Mouse (Mus musculus): ENCODE data around the gene Gabrg2. TPM values are rescaled to one million over a fixed set of nuclear protein-coding genes. Genes with fewer than 3 reads are reported as not detected.
A peak's percentile ranks its signal among the peaks of the same experiment; 100 is the strongest.

Gabrg2 gene
- total RNA-seq (2014; fragmentation: Nextera tagmentation) (not detected in 2 replicates), total RNA-seq (2017) (not detected in 2 replicates)

DNA sequence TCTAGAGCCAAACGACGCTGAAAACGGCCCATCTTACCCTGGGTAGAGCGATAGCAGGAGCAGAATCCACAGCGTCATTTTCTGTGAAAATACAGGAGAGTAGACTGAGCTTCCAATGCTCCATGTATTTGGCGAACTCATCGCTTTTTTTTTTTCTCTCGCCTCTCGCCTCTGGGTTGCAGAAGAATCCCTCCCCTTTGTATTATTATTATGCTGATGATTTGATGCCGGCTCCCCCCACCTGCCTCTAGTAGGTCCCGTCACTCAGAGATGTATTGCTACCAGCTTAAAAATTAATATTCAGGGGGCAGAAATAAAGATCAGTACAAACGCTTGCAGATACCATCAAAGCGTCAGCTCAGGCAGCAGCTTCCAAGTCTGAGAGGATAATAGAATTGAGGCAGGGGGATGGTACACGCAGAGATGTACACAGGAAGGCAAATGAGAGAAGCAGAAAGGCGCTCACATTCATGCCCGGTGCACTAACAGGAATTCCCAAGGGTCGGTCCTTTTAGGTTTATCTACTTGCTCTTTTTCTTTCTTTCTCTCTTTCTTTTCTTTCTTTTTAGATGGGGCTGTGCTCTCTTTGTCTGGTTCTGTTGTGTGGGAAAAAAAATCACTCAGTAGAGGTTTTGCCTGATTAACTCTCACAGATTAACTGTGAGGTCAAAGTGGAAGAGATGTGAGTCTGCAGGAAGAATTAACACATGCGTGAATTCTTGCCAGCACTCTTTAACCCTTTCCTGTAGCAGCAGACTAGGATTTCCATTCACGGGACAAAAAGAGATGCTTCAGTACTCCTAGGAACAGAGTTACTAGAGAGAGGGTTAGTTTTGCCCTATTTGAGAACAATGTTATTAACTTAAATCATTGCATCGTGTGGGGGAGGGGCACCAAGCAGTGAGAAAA, at the start of gene Gabrg2:
Gene Gabrg2, minus strand, starts transcription at position 668 of the 909 bp plus-strand sequence.
- no peak for ATAC-seq (replicated peaks; ENCODE audit: low FRiP score, low TSS enrichment, poor library complexity, severe bottlenecking)

DNA sequence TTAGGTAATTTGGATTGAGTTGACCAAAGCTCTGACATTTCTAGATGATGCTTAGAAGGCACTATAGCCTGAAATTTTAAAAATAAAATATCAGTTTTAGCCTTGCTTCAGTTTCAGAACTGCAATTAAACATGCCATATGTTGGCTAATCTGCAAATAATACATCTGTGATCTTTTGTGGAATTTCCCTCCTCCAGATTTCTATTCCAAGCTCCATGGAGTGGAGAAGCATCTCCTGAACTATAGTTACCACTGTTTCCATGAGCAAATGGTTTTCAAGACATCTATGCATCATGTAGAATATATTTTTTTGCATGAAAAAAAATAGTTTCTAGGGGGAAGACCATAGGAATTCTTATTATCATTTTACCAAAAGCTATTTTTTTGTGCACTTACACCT, 47.5 kb upstream of the Gabrg2 start:
- ATAC-seq (replicated peaks; ENCODE audit: low FRiP score, low TSS enrichment, poor library complexity, severe bottlenecking), result no peak

DNA sequence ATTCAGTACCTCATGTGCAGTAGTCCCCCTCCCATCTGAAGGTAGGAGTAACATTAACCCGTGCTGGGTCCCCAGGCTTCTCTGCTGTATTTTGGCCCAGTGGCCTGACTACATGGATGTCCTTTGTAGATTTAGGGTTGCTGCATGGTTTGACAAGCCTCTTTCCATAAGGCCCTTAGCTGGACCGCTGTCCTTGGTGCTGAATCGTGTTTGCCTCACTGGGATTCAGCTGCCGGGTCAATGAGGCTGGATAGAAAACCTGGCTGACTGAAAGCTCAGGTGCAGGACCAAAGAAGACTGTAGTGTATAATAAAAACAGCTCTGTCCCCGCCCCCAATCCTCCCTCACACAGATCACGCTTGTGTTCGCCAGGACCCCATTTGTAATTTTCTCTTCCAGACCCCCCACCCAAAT, 1.2 kb downstream of the Gabrg2 start:
- 0 out of 2 replicates have a peak, but pooled peaks have one; percentile 44 for ATAC-seq (replicated peaks; ENCODE audit: low FRiP score, low TSS enrichment, poor library complexity, severe bottlenecking)

DNA sequence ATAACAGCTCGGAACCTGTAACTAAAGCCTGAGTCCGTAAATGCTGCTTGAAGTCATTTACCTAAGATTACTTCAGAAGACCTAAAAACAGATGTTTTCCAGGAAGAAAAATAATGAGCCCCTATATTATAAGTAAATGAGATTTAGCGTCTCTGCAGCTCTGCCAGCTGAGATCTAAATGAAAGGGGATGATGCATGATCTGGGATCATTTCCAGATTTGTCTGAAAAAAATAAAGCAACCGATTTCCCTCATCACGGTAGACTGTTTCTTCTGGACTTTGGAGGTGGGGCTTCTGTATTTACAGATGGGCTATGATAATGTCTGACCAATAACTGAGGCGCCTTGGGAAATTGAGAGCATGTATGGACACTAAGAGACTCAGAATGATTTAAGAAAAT, 20.5 kb downstream of the Gabrg2 start:
- no peak for ATAC-seq (replicated peaks; ENCODE audit: low FRiP score, low TSS enrichment, poor library complexity, severe bottlenecking)

DNA sequence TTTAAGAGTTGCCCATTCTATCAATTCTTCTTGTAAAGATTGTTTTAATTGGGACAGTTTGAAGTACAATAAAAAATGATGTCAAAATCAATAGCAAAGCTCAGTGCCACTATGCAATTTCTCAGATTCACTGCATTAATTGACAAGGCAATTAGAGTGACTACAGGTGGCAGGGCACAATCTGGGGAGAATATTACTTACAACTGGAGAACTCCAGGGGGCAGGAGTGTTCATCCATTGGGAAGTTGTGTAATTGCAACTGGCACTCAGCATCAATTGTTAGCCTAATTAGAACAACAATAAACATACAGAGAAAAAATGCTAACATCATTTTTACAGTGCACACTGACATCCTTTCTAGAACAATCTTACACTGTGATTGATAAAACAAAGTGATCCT, 32.1 kb downstream of the Gabrg2 start:
- no peak for ATAC-seq (replicated peaks; ENCODE audit: low FRiP score, low TSS enrichment, poor library complexity, severe bottlenecking)

DNA sequence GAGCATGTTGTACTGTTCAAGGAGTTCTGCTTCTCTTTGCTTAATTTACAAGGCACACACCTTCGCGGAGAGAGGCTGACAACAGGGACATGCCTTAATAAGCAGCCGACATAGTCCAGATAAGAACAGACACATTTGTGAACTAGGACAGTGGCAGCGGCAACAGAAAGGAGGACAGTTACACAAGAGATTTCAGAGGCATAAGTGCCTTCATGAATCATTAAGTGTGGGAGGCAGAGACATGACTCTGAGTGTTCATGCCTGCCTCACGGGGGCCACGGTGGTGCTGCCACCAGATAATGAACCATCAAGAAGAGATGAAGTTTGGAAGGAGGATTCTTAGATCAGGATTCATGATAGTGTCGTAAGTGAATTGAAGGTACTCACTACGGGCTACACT, 38.0 kb downstream of the Gabrg2 start:
- no peak for ATAC-seq (replicated peaks; ENCODE audit: low FRiP score, low TSS enrichment, poor library complexity, severe bottlenecking)

DNA sequence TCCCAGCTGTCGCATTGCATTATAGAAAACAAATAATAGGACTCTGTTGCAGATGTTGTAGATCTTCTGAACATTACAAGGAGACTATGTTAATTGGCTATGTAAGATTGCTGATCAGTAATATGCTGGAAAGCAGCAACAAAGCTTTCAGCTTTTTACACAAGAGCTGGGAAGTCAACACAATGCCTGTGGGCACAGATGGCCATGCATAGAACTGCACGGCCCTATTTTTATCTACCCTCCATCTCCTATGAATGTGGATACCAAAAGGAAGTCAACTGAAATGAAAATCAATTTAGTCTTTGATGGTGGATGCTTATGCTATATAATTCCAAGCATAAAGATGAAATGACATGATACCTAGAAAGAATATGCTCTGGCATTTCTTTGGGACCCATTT, 47.1 kb downstream of the Gabrg2 start:
- ATAC-seq (replicated peaks; ENCODE audit: low FRiP score, low TSS enrichment, poor library complexity, severe bottlenecking), result no peak

DNA sequence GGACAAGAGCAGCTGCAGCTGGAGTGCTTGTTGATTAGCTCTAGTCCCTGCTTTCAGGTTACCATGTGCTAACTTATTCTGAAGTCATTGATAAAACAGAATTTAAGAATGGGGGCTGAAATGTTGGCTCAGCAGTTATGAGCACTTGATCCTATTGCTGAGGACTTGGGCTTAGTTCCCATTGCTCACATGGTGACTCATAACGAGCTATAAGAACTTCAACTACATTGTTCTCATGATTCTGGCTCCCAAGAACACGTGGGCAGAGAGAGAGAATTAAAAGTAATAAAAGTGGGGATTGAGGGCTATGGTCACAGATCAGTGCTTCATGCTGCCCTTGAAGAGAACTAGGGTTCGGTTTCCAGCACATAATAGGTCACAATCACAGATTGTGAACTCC, 48.8 kb downstream of the Gabrg2 start:
- no peak for ATAC-seq (replicated peaks; ENCODE audit: low FRiP score, low TSS enrichment, poor library complexity, severe bottlenecking)

DNA sequence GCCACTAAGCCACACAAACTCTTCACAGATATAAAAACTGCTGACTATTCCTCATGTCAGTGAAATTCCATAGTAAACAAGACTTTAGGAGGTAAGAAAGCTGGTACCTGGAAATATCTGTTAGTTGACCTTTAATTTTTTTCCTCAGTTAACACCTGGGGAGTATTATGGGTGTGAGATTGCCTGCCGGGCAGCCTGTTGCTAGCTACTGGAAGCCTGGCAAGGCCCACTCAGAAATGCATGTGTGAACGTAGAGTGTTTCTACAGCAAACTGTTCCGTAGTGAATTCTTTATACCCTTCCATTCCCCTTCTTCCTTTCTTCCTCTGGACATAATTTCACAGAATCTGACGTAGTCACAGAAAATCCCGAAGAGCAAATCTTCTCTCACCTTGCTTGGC, 55.2 kb downstream of the Gabrg2 start:
- ATAC-seq (replicated peaks; ENCODE audit: low FRiP score, low TSS enrichment, poor library complexity, severe bottlenecking), result no peak

DNA sequence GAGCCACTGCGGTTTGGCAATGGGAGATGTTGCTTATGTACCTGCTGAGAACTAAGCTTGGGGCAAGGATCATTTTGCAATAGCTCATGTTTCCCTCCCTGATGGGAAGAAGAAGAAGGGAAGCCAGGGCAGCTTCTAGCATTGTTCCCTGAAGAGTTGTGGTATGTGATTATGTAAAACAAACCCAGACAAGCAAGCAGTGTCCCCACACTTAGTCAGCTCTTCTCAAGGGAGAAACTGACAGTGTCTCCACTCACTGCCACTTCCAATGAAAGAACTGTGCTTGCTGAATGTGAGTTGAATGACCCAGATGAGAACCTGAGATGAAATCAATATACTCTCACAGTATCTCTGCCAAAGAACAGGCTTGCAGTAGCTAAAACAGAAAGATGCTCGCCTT, 62.7 kb downstream of the Gabrg2 start:
- no peak for ATAC-seq (replicated peaks; ENCODE audit: low FRiP score, low TSS enrichment, poor library complexity, severe bottlenecking)

DNA sequence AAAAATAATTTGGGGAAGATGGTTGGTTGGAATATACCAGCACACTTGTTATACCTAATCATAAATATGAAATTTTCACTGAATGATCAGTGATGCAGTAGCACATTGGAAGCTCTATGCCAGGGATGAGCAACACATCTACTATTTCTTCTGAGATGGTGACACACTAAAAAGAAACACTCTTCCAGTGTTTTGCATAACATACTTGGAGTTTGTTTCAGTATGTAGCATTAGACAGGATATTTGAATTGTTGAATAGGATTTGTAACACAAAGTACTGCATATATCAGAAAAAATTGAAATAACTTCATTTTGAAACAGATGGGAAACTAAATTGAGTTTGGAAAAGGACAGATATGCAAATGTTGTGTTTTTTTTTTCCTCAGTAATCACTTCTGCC, 81.8 kb downstream of the Gabrg2 start:
- ATAC-seq (replicated peaks; ENCODE audit: low FRiP score, low TSS enrichment, poor library complexity, severe bottlenecking), result no peak

DNA sequence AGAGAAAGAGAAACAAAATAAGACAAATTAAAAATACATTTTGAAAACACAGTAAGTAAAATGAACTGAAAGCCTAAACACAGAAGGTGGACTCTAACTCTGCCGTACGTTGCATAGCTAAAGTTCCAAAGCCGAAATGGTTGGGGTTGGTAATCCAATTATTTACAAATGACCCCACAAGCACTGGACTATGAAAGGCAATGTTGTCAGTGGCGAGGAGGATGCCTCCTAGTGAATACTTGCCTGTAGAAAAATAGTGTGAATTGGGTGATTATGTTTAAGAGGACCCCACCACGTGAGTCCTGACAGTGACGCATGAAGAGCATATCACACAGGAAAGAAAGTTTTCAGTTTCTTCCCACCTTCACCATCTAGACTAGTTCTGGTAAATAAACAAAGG, 86.6 kb downstream of the Gabrg2 start:
- no peak for ATAC-seq (replicated peaks; ENCODE audit: low FRiP score, low TSS enrichment, poor library complexity, severe bottlenecking)

DNA sequence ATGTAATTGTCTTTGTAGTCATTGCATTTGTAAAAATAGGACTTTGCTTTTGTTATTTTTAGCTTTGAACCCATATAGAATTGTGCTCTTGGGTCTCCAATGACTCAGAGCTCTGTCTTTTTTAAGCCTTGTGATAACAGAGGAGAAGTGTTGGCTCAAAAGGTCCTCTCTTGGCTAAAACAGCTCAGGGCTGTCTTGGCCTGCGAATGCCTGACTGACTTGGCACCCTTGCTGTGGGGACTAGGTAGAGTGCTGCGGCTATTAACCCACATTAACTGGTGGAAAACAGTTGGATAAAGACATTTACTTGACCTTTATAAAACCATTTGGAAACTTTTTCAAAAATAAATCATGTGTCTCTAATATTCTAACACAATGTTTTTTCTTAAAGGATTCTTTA, 97.0 kb downstream of the Gabrg2 start:
- ATAC-seq (replicated peaks; ENCODE audit: low FRiP score, low TSS enrichment, poor library complexity, severe bottlenecking), result no peak

Other genes starting within 250 kb of the Gabrg2 start
- gene Gabra1, start 182.1 kb upstream of the Gabrg2 start, total RNA-seq (2014; fragmentation: Nextera tagmentation), result not detected in 2 replicates
- not detected in 2 replicates for gene Gabra1, start 182.1 kb upstream of the Gabrg2 start, total RNA-seq (2017)